Comparison of ENCODE assay signal across 9 mouse cellular contexts in genomic region chr6:6880361-6881114, GRCm38 (mm10). TPM values are rescaled to one million over a fixed set of nuclear protein-coding genes. Genes with fewer than 3 reads are reported as not detected.
A peak's percentile ranks its signal among the peaks of the same experiment; 100 is the strongest.
DNase-seq lines count a peak whose midpoint lies in the region; ATAC-seq and TF ChIP-seq lines count a peak whose summit lies in the region.
"Had no signal": no experiment of that assay in that cellular context is flagged by ENCODE, and none has a peak within 500 bp of the region (broad histone marks: within the 10 kb centered on the region; RNA-seq: fewer than 3 reads in every experiment).

No protein-coding gene starts in this region.

- no peak for ATAC-seq in lung, embryonic 15.5 days (ENCODE audit: borderline replicate concordance, extremely low read depth, low FRiP score, low TSS enrichment)
- no peak for ATAC-seq in stomach, embryonic 15.5 days (ENCODE audit: insufficient read depth, low FRiP score, low read depth)
- ATAC-seq in granulocyte monocyte progenitor cell, adult 5-6 weeks (replicated peaks; ENCODE audit: poor library complexity, severe bottlenecking): no peak

- peaks cover 99% of the 10 kb centered on the region for H3K27me3 ChIP-seq in lung, embryonic 15.5 days
- peaks cover 94% of the 10 kb centered on the region for H3K27me3 ChIP-seq in forebrain, embryonic 10.5 days (ENCODE audit: poor library complexity, severe bottlenecking)
- H3K27me3 ChIP-seq in limb, embryonic 10.5 days (ENCODE audit: low read depth, poor library complexity, severe bottlenecking): peaks cover 92% of the 10 kb centered on the region
- H3K27me3 ChIP-seq in stomach, embryonic 15.5 days (replicated peaks): peaks cover 86% of the 10 kb centered on the region

- no peaks in the 10 kb centered on the region for H3K9me3 ChIP-seq in lung, embryonic 15.5 days
- no peaks in the 10 kb centered on the region for H3K9me3 ChIP-seq in forebrain, embryonic 10.5 days
- no peaks in the 10 kb centered on the region for H3K9me3 ChIP-seq in limb, embryonic 10.5 days (replicated peaks)
- H3K9me3 ChIP-seq in stomach, embryonic 15.5 days: no peaks in the 10 kb centered on the region

- H3K36me3 ChIP-seq in lung, embryonic 15.5 days: no peaks in the 10 kb centered on the region
- no peaks in the 10 kb centered on the region for H3K36me3 ChIP-seq in forebrain, embryonic 10.5 days (replicated peaks)
- no peaks in the 10 kb centered on the region for H3K36me3 ChIP-seq in limb, embryonic 10.5 days
- no peaks in the 10 kb centered on the region for H3K36me3 ChIP-seq in stomach, embryonic 15.5 days

- peak overlapping the region; percentile 42 for H3K4me3 ChIP-seq in lung, embryonic 15.5 days
- no peak overlapping the region for H3K4me3 ChIP-seq in lung, adult 2 months (replicated peaks; ENCODE audit: extremely low read depth, low read depth, low read length)
- peak overlapping the region; percentile 62 for H3K4me3 ChIP-seq in forebrain, embryonic 10.5 days
- peak overlapping the region; percentile 61 for H3K4me3 ChIP-seq in limb, embryonic 10.5 days
- peak overlapping the region; percentile 43 for H3K4me3 ChIP-seq in stomach, embryonic 15.5 days (replicated peaks)

- no peak overlapping the region for H3K27ac ChIP-seq in lung, embryonic 15.5 days
- H3K27ac ChIP-seq in forebrain, embryonic 10.5 days: peak overlapping the region; percentile 80
- H3K27ac ChIP-seq in limb, embryonic 10.5 days: peak overlapping the region; percentile 80; the same call in 1 of the 2 replicates
- H3K27ac ChIP-seq in stomach, embryonic 15.5 days: no peak overlapping the region

- no peak for TF ChIP-seq POLR2A in lung, adult 2 months (IDR thresholded peaks at IDR 0.05; ENCODE audit: borderline replicate concordance, extremely low read depth, low read depth, low read length)

- no peak overlapping the region for H3K9ac ChIP-seq in lung, embryonic 15.5 days
- no peak overlapping the region for H3K9ac ChIP-seq in stomach, embryonic 15.5 days

- no peak for DNase-seq in lung, adult 2 months
- no peak for DNase-seq in forebrain, embryonic 10.5 days (ENCODE audit: extremely low spot score, low spot score)
- peak; percentile 60 for DNase-seq in limb, embryonic 10.5 days (ENCODE audit: low spot score)
- no peak for DNase-seq in adrenal gland, postnatal 4 days (ENCODE audit: low spot score in 2 of 2)
- DNase-seq in adrenal gland, postnatal 10 days: no peak

- peak overlapping the region; percentile 85 for H3K4me2 ChIP-seq in lung, embryonic 15.5 days
- H3K4me2 ChIP-seq in stomach, embryonic 15.5 days: peak overlapping the region; percentile 82

- TF ChIP-seq CTCF in lung, adult 2 months (IDR thresholded peaks at IDR 0.05; ENCODE audit: insufficient read depth, low read length): no peak

- 1% methylated on average over 24 of the region's 24 CpGs for WGBS in lung, embryonic 15.5 days
- 2% methylated on average over 24 of the region's 24 CpGs for WGBS in lung, adult 2 months
- 1% methylated on average over 24 of the region's 24 CpGs for WGBS in forebrain, embryonic 10.5 days
- under 1% methylated on average over 24 of the region's 24 CpGs for WGBS in limb, embryonic 10.5 days
- WGBS in stomach, embryonic 15.5 days: 1% methylated on average over 24 of the region's 24 CpGs

- H3K4me1 ChIP-seq in lung, embryonic 15.5 days: peaks cover 20% of the 10 kb centered on the region
- no peaks in the 10 kb centered on the region for H3K4me1 ChIP-seq in lung, adult 2 months (ENCODE audit: control insufficient read depth, insufficient read depth, low read length)
- peaks cover 49% of the 10 kb centered on the region for H3K4me1 ChIP-seq in forebrain, embryonic 10.5 days
- H3K4me1 ChIP-seq in limb, embryonic 10.5 days: peaks cover 43% of the 10 kb centered on the region
- peaks cover 14% of the 10 kb centered on the region for H3K4me1 ChIP-seq in stomach, embryonic 15.5 days

RNA-seq across cellular contexts. Expression of gene Dlx5, which starts 1.3 kb away (rescaled TPM):
- polyA plus RNA-seq in lung, embryonic 15.5 days (2015; fragmentation: Nextera tagmentation; extraction: Ambion mirVana): 0.20 and 0.27 TPM in 2 replicates
- not detected in 2 replicates for polyA plus RNA-seq in lung, adult 2 months (2012; rRNA removed)
- 17.5 and 18.5 TPM in 2 replicates for polyA plus RNA-seq in forebrain, embryonic 10.5 days (2016; fragmentation: Nextera tagmentation; extraction: Ambion mirVana)
- 9.3 and 10.8 TPM in 2 replicates for polyA plus RNA-seq in limb, embryonic 10.5 days (2016; fragmentation: Nextera tagmentation; extraction: Ambion mirVana)
- 3.4 and 3.6 TPM in 2 replicates for polyA plus RNA-seq in stomach, embryonic 15.5 days (2015; fragmentation: Nextera tagmentation; extraction: Ambion mirVana)
- total RNA-seq in adrenal gland, postnatal 4 days (2021): 1 to 10 TPM in 1 of 2 experiments, under 1 TPM in 1; 0.31 to 1.2 TPM
- not detected in 2 replicates for total RNA-seq in granulocyte monocyte progenitor cell, adult 5-6 weeks (2014; fragmentation: Nextera tagmentation)
- not detected in 2 replicates for total RNA-seq in granulocyte monocyte progenitor cell, adult 5-6 weeks (2017)
- total RNA-seq in adrenal gland, postnatal 10 days (2021): 1 to 10 TPM in 1 of 2 experiments, under 1 TPM in 1; 0.76 to 1.2 TPM
- total RNA-seq: megakaryocyte-erythroid progenitor cell, adult 5-6 weeks had no signal

RNA-seq across cellular contexts. Expression of gene Dlx6, which starts 17.4 kb away (rescaled TPM):
- not detected in 2 replicates for polyA plus RNA-seq in lung, embryonic 15.5 days (2015; fragmentation: Nextera tagmentation; extraction: Ambion mirVana)
- not detected in 2 replicates for polyA plus RNA-seq in lung, adult 2 months (2012; rRNA removed)
- polyA plus RNA-seq in forebrain, embryonic 10.5 days (2016; fragmentation: Nextera tagmentation; extraction: Ambion mirVana): 0.95 and 1.1 TPM in 2 replicates
- polyA plus RNA-seq in limb, embryonic 10.5 days (2016; fragmentation: Nextera tagmentation; extraction: Ambion mirVana): 0.41 and 0.60 TPM in 2 replicates
- polyA plus RNA-seq in stomach, embryonic 15.5 days (2015; fragmentation: Nextera tagmentation; extraction: Ambion mirVana): 0.14 TPM in 1 of 2 replicates, not detected in the other
- total RNA-seq in adrenal gland, postnatal 4 days (2021): under 1 TPM in 1 of 2 experiments, not detected in 1; 0.42 TPM
- total RNA-seq in granulocyte monocyte progenitor cell, adult 5-6 weeks (2014; fragmentation: Nextera tagmentation): not detected in 2 replicates
- total RNA-seq in granulocyte monocyte progenitor cell, adult 5-6 weeks (2017): not detected in 2 replicates
- total RNA-seq in adrenal gland, postnatal 10 days (2021): under 1 TPM in 1 of 2 experiments, not detected in 1; 0.57 TPM
- total RNA-seq: megakaryocyte-erythroid progenitor cell, adult 5-6 weeks had no signal

Comparison
In these comparisons a context has a peak if more than half of its experiments do, and no peak if none do; other contexts are left out.
1. H3K27ac ChIP-seq: peak in forebrain, embryonic 10.5 days (single experiment) and limb, embryonic 10.5 days (single experiment); none in lung, embryonic 15.5 days (single experiment) and stomach, embryonic 15.5 days (single experiment).